ENCODE assay signal across 12 mouse cellular contexts in genomic region chr14:34215451-34216127, GRCm38 (mm10). TPM values are rescaled to one million over a fixed set of nuclear protein-coding genes. Genes with fewer than 3 reads are reported as not detected.
DNase-seq lines count a peak whose midpoint lies in the region; ATAC-seq and TF ChIP-seq lines count a peak whose summit lies in the region.
"Had no signal": no experiment of that assay in that cellular context is flagged by ENCODE, and none has a peak within 500 bp of the region (broad histone marks: within the 10 kb centered on the region; RNA-seq: fewer than 3 reads in every experiment).

No protein-coding gene starts in this region.

- H3K4me1 ChIP-seq in forebrain, embryonic 14.5 days (ENCODE audit: control insufficient read depth, insufficient read depth, low read length), result peaks cover 4% of the 10 kb centered on the region; the same call in 1 of the 2 replicates
- peaks cover 2% of the 10 kb centered on the region; the same call in 1 of the 2 replicates for H3K4me1 ChIP-seq in forebrain, embryonic 11.5 days (replicated peaks; ENCODE audit: control insufficient read depth, insufficient read depth, low read length)
- peaks cover 6% of the 10 kb centered on the region; the same call in 1 of the 2 replicates for H3K4me1 ChIP-seq in lung, adult 2 months (ENCODE audit: control insufficient read depth, insufficient read depth, low read length)
- peaks cover 20% of the 10 kb centered on the region for H3K4me1 ChIP-seq in kidney, embryonic 15.5 days
- H3K4me1 ChIP-seq in stomach, embryonic 14.5 days (ENCODE audit: control insufficient read depth, insufficient read depth, low read length), result peaks cover 2% of the 10 kb centered on the region; the same call in 1 of the 2 replicates
- H3K4me1 ChIP-seq: liver, embryonic 15.5 days had no signal

- no peak for TF ChIP-seq CTCF in lung, adult 2 months (IDR thresholded peaks at IDR 0.05; ENCODE audit: insufficient read depth, low read length)

- 67% methylated on average over 6 of the region's 6 CpGs for WGBS in forebrain, embryonic 14.5 days
- WGBS in forebrain, embryonic 11.5 days, result 79% methylated on average over 6 of the region's 6 CpGs
- whole genome bisulfite sequencing in lung, adult 2 months, result 41% methylated on average over 6 of the region's 6 CpGs
- 38% methylated on average over 6 of the region's 6 CpGs for WGBS in kidney, embryonic 15.5 days
- WGBS in stomach, embryonic 14.5 days, result 55% methylated on average over 6 of the region's 6 CpGs

- H3K9me3 ChIP-seq in forebrain, embryonic 14.5 days (replicated peaks; ENCODE audit: control insufficient read depth, low read length), result no peaks in the 10 kb centered on the region
- H3K9me3 ChIP-seq in forebrain, embryonic 11.5 days (ENCODE audit: control insufficient read depth, low read length), result no peaks in the 10 kb centered on the region
- H3K9me3 ChIP-seq in kidney, embryonic 15.5 days (replicated peaks), result no peaks in the 10 kb centered on the region
- H3K9me3 ChIP-seq in stomach, embryonic 14.5 days (ENCODE audit: control insufficient read depth, low read depth, low read length), result no peaks in the 10 kb centered on the region
- H3K9me3 ChIP-seq: liver, embryonic 15.5 days; neural tube, embryonic 13.5 days had no signal

- no peak for TF ChIP-seq POLR2A in lung, adult 2 months (IDR thresholded peaks at IDR 0.05; ENCODE audit: borderline replicate concordance, extremely low read depth, low read depth, low read length)

- no peak overlapping the region for H3K4me2 ChIP-seq in forebrain, embryonic 14.5 days (ENCODE audit: low read length)
- H3K4me2 ChIP-seq in forebrain, embryonic 11.5 days (ENCODE audit: low read depth, low read length, severe bottlenecking), result no peak overlapping the region
- H3K4me2 ChIP-seq in kidney, embryonic 15.5 days, result no peak overlapping the region
- H3K4me2 ChIP-seq in stomach, embryonic 14.5 days (replicated peaks; ENCODE audit: low read depth, low read length), result no peak overlapping the region
- H3K4me2 ChIP-seq: liver, embryonic 15.5 days; neural tube, embryonic 13.5 days had no signal

- peak; percentile 56 for DNase-seq in forebrain, embryonic 14.5 days (ENCODE audit: low spot score)
- DNase-seq in forebrain, embryonic 11.5 days (ENCODE audit: low spot score), result no peak
- peak; percentile 46 to 63 for DNase-seq in lung, adult 18-20 months
- no peak for DNase-seq in lung, adult 2 months
- no peak for DNase-seq in frontal cortex, postnatal 14 days (ENCODE audit: low spot score in 2 of 2)
- no peak for DNase-seq in testis, postnatal 10 days (ENCODE audit: low spot score)
- DNase-seq: cerebellum, postnatal 36 days; gastrocnemius, adult 2 months had no signal

- no peak for ATAC-seq in forebrain, embryonic 14.5 days
- ATAC-seq in forebrain, embryonic 11.5 days (replicated peaks; ENCODE audit: low FRiP score), result no peak
- ATAC-seq in kidney, embryonic 15.5 days (replicated peaks; ENCODE audit: low FRiP score), result peak; percentile 80
- peak; percentile 65; the same call in 1 of the 2 replicates for ATAC-seq in stomach, embryonic 14.5 days (ENCODE audit: insufficient number of reproducible peaks, insufficient read depth, low FRiP score, low read depth)

- no peaks in the 10 kb centered on the region for H3K36me3 ChIP-seq in forebrain, embryonic 14.5 days (ENCODE audit: control insufficient read depth, insufficient read depth, low read length)
- no peaks in the 10 kb centered on the region for H3K36me3 ChIP-seq in forebrain, embryonic 11.5 days (ENCODE audit: control insufficient read depth, insufficient read depth, low read length)
- H3K36me3 ChIP-seq in kidney, embryonic 15.5 days, result no peaks in the 10 kb centered on the region
- H3K36me3 ChIP-seq in stomach, embryonic 14.5 days (ENCODE audit: control insufficient read depth, insufficient read depth, low read length), result no peaks in the 10 kb centered on the region
- H3K36me3 ChIP-seq: liver, embryonic 15.5 days; neural tube, embryonic 13.5 days had no signal

- H3K9ac ChIP-seq in forebrain, embryonic 14.5 days (ENCODE audit: low read length), result no peak overlapping the region
- H3K9ac ChIP-seq in forebrain, embryonic 11.5 days (ENCODE audit: low read length), result no peak overlapping the region
- no peak overlapping the region for H3K9ac ChIP-seq in kidney, embryonic 15.5 days
- H3K9ac ChIP-seq in stomach, embryonic 14.5 days (replicated peaks; ENCODE audit: low read depth, low read length), result no peak overlapping the region
- H3K9ac ChIP-seq: liver, embryonic 15.5 days; neural tube, embryonic 13.5 days had no signal

- no peak overlapping the region for H3K4me3 ChIP-seq in forebrain, embryonic 14.5 days (ENCODE audit: low read depth, low read length)
- no peak overlapping the region for H3K4me3 ChIP-seq in forebrain, embryonic 11.5 days (ENCODE audit: low read depth, low read length)
- H3K4me3 ChIP-seq in lung, adult 2 months (replicated peaks; ENCODE audit: extremely low read depth, low read depth, low read length), result no peak overlapping the region
- H3K4me3 ChIP-seq in kidney, embryonic 15.5 days (replicated peaks), result no peak overlapping the region
- H3K4me3 ChIP-seq in stomach, embryonic 14.5 days (ENCODE audit: low read depth, low read length), result no peak overlapping the region
- H3K4me3 ChIP-seq: gastrocnemius, adult 2 months; liver, embryonic 15.5 days; neural tube, embryonic 13.5 days had no signal

- no peak overlapping the region for H3K27ac ChIP-seq in forebrain, embryonic 14.5 days (ENCODE audit: low read depth, low read length)
- no peak overlapping the region for H3K27ac ChIP-seq in forebrain, embryonic 11.5 days (ENCODE audit: low read depth, low read length)
- peak overlapping the region; percentile 42; the same call in 1 of the 2 replicates for H3K27ac ChIP-seq in kidney, embryonic 15.5 days
- no peak overlapping the region; the same call in 1 of the 2 replicates for H3K27ac ChIP-seq in stomach, embryonic 14.5 days (ENCODE audit: low read length)
- H3K27ac ChIP-seq: gastrocnemius, adult 2 months; liver, embryonic 15.5 days; neural tube, embryonic 13.5 days had no signal

- H3K27me3 ChIP-seq in forebrain, embryonic 14.5 days (replicated peaks; ENCODE audit: control insufficient read depth, insufficient read depth, low read length), result peaks cover 10% of the 10 kb centered on the region
- H3K27me3 ChIP-seq in forebrain, embryonic 11.5 days (ENCODE audit: control insufficient read depth, insufficient read depth, low read length), result 0 out of 2 replicates have a peak, but pooled peaks cover 5% of the 10 kb centered on the region
- peaks cover 24% of the 10 kb centered on the region for H3K27me3 ChIP-seq in kidney, embryonic 15.5 days
- peaks cover 9% of the 10 kb centered on the region; the same call in 1 of the 2 replicates for H3K27me3 ChIP-seq in stomach, embryonic 14.5 days (ENCODE audit: control insufficient read depth, insufficient read depth, low read length)

RNA-seq across cellular contexts. Expression of gene Syt15, which starts 3.8 kb away (rescaled TPM):
- polyA plus RNA-seq in forebrain, embryonic 14.5 days (2014; fragmentation: Nextera tagmentation; extraction: Ambion mirVana), result 0.14 and 0.16 TPM in 2 replicates
- 0.15 and 0.35 TPM in 2 replicates for polyA plus RNA-seq in forebrain, embryonic 11.5 days (2014; fragmentation: Nextera tagmentation; extraction: Ambion mirVana)
- 10.3 and 12.2 TPM in 2 replicates for polyA plus RNA-seq in lung, adult 2 months (2012; rRNA removed)
- 0.78 and 1.1 TPM in 2 replicates for polyA plus RNA-seq in kidney, embryonic 15.5 days (2015; fragmentation: Nextera tagmentation; extraction: Ambion mirVana)
- polyA plus RNA-seq in stomach, embryonic 14.5 days (2014; fragmentation: Nextera tagmentation; extraction: Ambion mirVana), result 0.58 and 0.81 TPM in 2 replicates

RNA-seq across cellular contexts. Expression of gene Gprin2, which starts 14.1 kb away (rescaled TPM):
- polyA plus RNA-seq in forebrain, embryonic 14.5 days (2014; fragmentation: Nextera tagmentation; extraction: Ambion mirVana), result 2.6 TPM in 2 replicates
- 0.41 and 0.44 TPM in 2 replicates for polyA plus RNA-seq in forebrain, embryonic 11.5 days (2014; fragmentation: Nextera tagmentation; extraction: Ambion mirVana)
- polyA plus RNA-seq in lung, adult 2 months (2012; rRNA removed), result 0.15 and 0.59 TPM in 2 replicates
- 0.51 and 0.83 TPM in 2 replicates for polyA plus RNA-seq in kidney, embryonic 15.5 days (2015; fragmentation: Nextera tagmentation; extraction: Ambion mirVana)
- 0.29 and 0.32 TPM in 2 replicates for polyA plus RNA-seq in stomach, embryonic 14.5 days (2014; fragmentation: Nextera tagmentation; extraction: Ambion mirVana)

Comparison
In these comparisons a context has a peak if more than half of its experiments do, and no peak if none do; other contexts are left out.
1. DNase-seq: peak in forebrain, embryonic 14.5 days (single experiment) and lung, adult 18-20 months (2 of 2); none in forebrain, embryonic 11.5 days (single experiment), lung, adult 2 months (single experiment), frontal cortex, postnatal 14 days (0 of 2) and testis, postnatal 10 days (single experiment).
2. ATAC-seq: peak in kidney, embryonic 15.5 days (single experiment) and stomach, embryonic 14.5 days (single experiment); none in forebrain, embryonic 14.5 days (single experiment) and forebrain, embryonic 11.5 days (single experiment).